Mouse (Mus musculus): ENCODE data around the gene Pole4. TPM values are rescaled to one million over a fixed set of nuclear protein-coding genes. Genes with fewer than 3 reads are reported as not detected.

The Pole4 gene
- polyA plus RNA-seq (2017; shearing (Covaris generic)), result 254 TPM

DNA sequence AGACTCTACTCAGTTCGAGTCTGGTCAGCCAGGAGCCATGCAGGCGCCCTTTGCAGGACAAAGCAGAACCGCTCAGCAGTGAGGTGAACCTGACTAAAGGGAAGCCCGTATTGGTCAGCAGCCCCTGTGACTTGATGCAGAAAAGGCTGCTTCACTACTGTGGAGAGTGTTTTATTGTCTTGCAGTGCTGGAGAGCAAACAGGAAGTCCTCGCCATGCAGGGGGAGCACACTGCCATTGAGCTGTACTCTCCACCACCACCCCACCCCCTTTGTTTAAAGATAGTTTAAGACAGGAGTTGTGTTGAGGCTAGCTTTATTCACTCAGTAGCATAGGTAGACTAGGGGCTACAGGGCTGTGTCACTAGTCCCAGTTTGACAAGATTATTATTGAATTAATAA, at the start of gene Pole4:
Gene Pole4, minus strand, starts transcription at position 145 of the 400 bp plus-strand sequence.

Other genes with a start within 250 kb of the Pole4 start
- gene Hk2, start 69.1 kb upstream of the Pole4 start, polyA plus RNA-seq (2017; shearing (Covaris generic)), result 0.76 TPM
- gene Sema4f, start 234.4 kb upstream of the Pole4 start, polyA plus RNA-seq (2017; shearing (Covaris generic)), result 15.4 TPM
- not detected for gene M1ap, start 241.5 kb upstream of the Pole4 start, polyA plus RNA-seq (2017; shearing (Covaris generic))

Data from naive thymus-derived CD4-positive, alpha-beta T cell, adult 5 months (primary cell).